Mouse (Mus musculus) yolk sac, embryonic 10.5 days (tissue): ENCODE results near the gene Olfr125.

Source experiments
- DNase-seq: peaks from one replicate; pipeline ENCODE4 v3.0.0-alpha.2; 2017; ENCODE audit warnings: low spot score

The Olfr125 gene

DNA sequence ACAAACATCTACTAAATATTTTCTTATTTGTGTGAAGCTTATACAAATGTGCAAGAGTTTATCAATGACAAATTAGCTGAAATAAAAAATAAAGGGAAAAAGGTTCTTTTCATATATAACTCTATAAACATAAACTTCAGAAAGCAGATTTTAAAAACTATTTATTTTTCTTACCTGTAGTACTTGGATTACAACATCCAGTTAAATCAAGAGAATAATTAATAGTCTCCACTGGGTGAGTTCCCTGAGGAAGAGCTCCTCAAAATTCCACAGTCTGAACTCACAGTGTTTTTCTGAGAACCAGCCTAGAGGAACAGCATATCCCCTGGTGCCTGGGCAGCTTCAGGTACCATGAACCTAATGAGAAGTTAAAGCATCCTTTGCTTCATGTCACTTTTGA lies at the start of gene Olfr125:
Gene Olfr125 (plus strand): TSS at position 301 of the 400 bp plus-strand sequence.
- DNase-seq: no peak

DNA sequence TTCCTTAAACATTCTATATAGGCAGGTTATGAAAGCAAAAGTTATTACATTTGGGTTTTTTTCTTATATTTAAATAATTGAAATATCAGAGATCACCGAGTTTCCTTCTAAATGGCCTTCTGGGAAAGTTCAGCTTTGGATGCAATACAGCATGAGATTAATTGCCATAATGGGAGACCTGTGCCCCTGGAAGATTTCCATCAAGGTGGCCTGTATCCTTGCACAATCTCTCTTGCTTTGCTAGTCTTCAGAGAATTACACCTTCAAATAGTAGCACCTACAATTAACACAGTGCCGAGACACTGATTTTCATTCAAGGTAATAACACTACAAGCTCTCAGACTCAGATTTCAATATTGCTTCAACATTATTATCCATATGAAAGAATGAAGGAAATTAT lies 39.5 kb upstream of the Olfr125 start, which contains the start of gene Olfr123:
Gene Olfr123 (plus strand): TSS at position 301 of the 400 bp plus-strand sequence.
- DNase-seq: no peak

GRCm38 (mm10) chr17:37799588-37799987 lies 33.2 kb upstream of the Olfr125 start, which contains the start of gene Olfr124:
Gene Olfr124 (plus strand): TSS chr17:37799888.
- no peak for DNase-seq

- no peak for DNase-seq
Measured at GRCm38 (mm10) chr17:37847183-37847582, 14.4 kb downstream of the Olfr125 start, which contains the start of gene Olfr126. Gene Olfr126 (plus strand): TSS chr17:37847483.

DNA sequence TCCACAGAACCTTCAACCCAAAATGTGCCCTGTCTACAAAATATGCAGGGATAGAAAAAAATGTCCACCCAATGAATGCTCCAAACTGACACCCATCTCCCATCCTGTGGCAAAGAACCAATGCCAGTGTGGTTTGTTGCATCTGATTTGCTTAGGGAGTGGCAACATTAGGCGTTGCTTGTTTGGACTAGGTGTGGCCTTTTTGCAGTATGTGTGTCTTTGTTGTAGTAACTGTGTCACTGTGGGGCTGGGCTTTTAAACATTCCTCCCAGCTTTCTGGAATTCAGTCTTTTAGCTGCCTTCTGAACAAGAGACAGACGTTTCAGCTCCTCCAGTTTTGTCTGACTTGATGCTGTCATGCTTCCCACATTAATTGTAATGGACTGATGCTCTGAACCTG lies 31.2 kb downstream of the Olfr125 start:
- no peak for DNase-seq

- DNase-seq: no peak
Measured at GRCm38 (mm10) chr17:37869676-37870205, 37.0 kb downstream of the Olfr125 start.

- no peak for DNase-seq
Measured at GRCm38 (mm10) chr17:37873830-37874229, 41.1 kb downstream of the Olfr125 start.
